Mouse (Mus musculus) thymus, adult 18-20 months (tissue): ENCODE data around the gene Psmc3.

ENCODE experiments used
- DNase-seq, 2 experiments: peaks; one replicate each; pipeline ENCODE4 v3.0.0; 2022; ENCODE audit warnings: mixed read lengths in 2 of 2

The Psmc3 gene

DNA sequence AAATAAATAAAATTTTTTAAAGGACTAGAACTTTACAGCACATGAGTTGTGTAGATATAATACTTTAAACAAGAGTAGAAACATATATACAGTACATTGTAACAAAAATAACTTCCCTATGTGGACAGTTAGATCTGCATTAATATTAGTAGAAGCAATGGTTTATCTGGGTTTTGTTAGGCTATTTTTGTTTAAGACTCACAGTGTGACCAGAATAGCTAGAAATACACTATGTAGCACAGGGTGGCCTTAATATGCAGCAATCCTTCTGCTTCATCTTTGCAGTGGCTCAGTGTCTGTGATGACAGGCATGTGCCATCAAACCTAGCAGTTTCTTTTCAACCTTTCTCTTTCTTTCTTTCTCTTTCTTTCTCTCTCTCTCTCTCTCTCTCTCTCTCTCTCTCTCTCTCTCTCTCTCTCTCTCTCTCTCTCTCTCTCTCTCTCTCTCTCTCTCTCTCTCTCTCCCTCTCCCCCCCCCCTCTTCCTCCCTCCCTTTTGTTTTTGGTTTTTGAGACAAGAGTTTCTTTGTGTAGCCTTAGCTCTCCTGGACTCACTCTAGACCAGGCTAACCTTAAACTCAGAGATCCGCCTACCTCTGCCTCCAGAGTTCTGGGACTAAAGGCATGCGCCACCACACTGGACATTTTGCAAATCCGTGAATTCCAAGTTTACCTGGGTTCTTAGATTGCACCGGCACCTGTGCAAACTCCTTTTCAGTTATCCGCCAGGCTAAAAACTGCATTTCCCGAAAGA, 452 bp upstream of the Psmc3 start:
- DNase-seq, result no peak

DNA sequence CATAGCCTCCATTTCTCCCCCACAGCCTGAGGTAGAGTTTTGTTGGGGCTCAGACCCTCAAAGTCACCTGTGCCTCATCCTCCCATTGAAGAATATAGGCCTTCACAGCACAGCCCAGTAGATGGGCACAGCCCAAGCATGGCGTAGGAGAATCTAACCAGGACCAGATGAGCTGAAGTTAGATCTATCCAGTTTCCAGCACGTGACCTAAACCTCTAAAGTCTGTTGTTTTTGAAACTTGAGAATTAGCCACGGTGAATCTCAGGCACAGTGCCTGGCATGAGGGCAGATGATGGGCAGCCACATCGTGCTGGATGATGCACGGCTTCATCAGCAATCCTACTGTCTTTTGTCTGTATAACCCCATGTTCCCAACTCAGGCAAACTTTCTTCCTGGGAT, 4.6 kb downstream of the Psmc3 start:
- no peak for DNase-seq

GRCm38 (mm10) chr2:91059376-91059775, 5.6 kb downstream of the Psmc3 start:
- no peak for DNase-seq

DNA sequence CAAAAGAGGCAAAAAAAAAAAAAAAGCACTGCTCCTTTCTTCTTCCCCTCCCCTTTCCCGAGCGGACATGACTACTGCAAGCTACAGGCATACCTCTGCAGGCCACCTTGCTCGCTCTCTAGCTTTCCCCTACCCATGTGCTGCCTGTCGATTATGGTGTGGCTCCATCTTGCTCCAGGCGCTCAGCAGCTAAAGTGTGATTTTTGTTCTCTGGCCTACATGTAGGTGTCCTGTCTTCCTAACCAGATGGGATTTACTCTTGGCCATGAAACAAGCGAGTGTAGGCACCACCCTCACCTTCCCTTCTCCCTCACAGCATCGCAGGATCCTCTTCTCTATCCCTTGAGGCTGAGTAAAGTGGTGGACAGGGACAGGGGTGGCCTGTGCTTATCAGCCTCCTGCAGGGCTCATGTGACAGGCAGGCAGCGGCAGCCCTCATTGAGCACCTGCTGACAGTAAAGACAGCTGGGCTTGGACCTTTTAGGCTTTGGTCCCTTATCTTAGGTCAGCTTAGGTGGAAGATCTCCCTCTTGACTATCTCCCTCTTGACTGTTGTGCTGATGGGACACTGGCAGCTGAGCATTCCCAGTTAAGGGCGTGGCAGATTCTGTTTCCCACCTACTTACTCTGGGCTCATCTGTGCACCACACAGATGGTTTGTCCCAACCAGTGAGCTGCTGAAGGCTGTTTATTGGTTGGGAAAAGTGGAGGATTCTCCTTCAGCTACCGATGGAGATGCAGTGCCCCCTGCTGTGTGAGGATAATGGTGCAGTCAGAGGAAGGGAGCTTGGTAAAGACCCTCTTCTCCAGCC, 6.9 kb downstream of the Psmc3 start:
- DNase-seq, result no peak

- no peak for DNase-seq
Measured at GRCm38 (mm10) chr2:91061849-91062481, 8.2 kb downstream of the Psmc3 start.

DNA sequence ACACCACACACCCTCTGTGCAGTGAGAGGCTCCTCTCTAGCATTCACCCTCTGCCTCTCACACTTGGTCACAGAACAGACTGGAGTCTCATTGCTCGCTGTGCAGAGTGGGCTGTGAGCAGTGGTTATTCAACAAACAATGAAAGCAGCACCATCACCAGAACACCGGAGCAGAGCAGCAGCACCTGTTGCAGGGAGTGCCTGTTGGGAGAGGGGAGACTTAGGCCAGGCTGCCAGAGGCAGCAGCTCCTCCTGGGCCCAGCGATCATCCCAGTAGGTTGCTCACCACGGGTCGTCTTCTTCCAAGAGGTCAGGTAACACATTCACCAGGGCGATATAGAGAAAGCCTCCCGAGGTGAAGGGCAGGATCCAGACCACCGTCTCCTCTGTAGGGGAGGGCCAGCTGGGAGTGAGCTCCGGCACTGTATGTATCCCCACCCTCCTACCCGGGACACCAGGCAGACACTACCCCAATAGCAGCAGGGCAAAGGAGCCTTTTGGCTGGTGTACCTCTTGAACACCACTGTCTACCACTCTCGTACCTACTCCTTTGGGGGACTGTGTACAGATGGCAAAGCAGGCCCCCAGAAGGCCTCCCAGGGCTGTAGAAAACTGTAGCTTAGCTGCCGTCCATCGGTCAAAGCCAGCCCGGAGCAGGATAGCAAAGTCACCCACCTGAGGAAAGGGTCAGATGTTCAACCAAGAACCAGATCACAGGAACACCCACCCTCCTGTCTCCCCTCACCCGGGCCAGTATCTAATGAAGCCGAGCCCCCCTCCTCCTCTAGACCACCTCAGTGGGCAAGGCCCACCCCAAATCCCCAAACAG, 9.2 kb downstream of the Psmc3 start:
- DNase-seq, result no peak

DNA sequence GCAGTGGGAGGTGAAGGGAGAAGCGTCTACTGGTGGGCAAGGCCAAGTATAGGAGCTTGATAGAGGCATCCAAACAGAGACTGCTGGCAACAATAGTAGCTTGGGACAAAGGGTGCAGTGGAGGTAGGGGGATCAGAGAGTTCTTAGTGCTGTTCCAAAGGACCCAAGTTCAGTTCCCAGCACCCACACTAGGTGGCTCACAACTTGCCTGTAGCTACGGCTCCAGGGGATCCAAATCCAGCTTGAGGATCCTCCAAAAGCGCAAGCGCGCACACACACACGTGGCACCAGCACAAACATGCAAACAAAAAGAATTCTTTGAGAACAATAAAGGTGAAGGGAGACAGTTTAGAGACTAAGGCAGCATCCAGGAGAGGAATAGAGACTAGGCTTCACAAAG, 10.4 kb downstream of the Psmc3 start:
- DNase-seq, result no peak

DNA sequence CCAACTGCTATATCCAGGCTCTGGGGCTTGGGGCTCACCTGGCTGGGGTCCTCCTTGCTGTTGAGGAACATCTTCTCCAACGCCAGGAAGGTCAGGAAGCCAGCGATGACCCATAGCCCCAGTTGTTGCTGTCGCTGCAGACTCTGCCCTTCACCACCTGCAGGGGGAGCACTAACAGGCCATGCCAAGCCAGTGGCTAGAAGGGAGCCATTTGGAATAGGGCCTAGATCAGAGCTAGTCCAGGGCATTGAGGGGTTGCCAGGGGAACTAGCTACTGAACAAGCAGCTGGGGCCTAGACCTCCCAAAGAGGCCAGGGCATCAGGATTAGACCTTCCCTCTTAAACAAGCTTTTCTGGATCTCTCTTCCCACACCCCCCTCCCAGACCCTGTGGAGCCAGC, 11.7 kb downstream of the Psmc3 start:
- DNase-seq, result no peak

DNA sequence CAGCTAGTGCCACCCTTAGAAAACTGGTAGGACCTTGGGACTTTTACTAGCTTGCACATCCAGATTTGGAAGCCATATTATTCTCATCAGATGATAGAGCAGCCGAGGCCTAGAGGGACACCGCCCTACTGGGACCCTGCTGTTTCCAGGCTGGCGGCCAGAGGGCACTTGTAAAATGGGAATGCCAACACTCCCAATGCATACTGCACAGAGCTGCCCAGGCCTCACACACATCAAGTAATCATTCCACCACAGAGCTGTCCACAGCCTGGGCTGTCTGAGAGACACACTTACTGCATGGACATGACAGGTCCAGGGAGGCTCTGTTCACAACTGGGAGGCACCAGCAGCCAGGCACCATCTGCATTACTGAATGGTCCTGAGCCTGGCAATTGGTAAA, 12.6 kb downstream of the Psmc3 start:
- DNase-seq, result no peak

- no peak for DNase-seq
Measured at GRCm38 (mm10) chr2:91068162-91068871, 14.5 kb downstream of the Psmc3 start.

DNA sequence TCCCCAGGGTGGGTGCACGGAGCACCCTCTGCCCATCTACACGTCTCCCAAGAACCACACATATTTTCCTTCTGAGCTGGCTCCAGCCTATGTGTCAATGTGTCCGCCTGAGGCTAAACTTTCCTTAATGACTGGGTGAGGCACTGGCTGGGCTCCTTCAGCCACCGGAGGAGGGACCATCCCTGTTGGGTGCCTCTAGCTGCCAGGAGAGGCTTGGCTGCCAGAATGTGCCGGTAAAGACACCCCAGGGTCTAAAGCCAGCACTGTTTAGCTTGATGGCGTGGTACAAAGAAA, 15.0 kb downstream of the Psmc3 start:
- no peak for DNase-seq

DNA sequence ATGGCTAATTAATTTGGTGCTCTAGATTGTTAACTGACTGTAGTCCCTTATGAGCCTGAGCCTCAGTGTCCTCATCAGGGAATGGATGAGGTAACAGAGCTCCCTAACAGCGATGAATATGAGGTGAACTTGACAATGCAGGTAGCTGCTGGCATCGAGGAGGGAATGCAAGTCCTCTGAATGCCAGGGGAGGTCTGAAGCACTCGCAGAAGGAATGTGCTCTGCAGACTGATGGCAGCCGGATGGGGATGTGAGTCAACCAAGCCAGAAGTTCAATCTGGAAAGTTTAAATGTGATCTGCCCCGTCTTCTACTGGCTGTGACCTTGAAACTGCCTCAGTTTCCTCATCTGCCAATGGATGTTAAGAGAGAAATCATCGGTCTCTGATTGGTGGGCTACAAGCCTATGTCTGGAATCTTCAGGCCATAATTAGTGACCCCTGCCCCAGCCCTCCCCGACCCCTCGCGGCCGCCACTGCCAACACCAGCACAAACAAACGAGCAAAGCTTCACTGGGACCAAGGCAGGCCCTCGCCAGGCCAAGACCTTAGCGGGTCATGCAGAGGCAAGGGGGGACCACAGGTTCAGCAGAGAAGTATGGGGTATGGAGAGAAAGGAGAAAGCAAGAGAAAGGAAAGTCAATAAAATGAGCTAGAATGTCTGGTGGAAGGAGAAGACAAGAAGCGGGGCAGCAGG, 15.6 kb downstream of the Psmc3 start:
- DNase-seq, result no peak

DNA sequence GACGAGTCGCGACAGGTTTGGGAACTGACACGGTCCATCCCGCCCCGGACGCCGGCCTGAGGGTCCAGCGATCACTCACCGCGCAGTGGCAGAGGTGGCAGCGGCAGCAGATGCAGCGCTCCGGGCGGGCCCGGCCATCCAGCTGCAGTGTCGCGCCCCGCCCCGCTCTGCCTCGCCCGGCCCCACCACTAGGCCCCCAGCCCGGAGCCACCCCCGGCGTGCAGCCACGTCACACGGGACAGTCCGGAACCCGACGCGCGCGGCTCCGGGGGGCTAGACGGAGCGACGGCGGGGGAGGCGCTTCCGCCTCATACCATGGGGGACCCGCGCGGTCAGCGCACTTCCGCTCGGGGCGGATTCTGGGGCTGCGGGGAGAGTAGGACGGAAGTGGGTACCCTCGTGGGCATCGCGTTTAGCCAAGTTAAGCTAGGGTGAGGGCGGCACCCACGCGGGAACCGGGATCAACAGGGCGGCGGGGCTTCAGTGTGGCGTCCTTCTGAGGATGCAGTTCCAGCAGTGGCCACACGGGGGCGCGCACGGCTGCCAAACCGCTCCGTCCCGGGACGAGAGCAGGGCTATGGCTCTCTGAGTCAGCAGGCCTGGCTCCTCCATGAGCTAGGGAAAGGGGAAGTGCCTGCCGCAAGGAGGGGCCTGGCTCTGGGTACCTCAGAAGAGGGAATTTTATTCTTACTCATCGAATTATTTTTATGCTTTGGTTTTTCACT, 16.4 kb downstream of the Psmc3 start, which contains the start of gene Slc39a13:
Gene Slc39a13 (minus strand): TSS at position 342 of the 725 bp plus-strand sequence.
- DNase-seq, result peak; percentile 93 to 94

DNA sequence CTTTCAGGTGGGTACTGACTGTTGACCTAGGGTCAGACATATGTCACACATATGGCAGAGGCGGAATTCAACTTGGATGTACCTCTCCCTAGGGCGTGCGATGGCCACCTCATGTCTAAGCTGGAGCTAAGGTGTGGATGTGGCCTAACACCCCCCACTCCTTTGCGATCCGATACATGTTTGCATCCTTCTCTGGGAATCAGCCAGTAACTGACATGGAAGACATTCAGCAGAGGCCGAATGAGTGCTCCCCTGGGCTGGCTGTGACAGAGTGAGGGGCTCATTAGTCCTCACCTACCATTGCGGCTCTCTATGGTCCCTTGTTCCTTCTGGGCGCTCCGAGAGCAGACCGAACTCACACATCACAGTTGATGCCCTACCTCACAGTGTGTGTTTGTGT, 17.2 kb downstream of the Psmc3 start:
- DNase-seq, result no peak

- DNase-seq, result no peak
Measured at GRCm38 (mm10) chr2:91072092-91072491, 18.3 kb downstream of the Psmc3 start.

GRCm38 (mm10) chr2:91077957-91078313, 24.1 kb downstream of the Psmc3 start:
- no peak for DNase-seq

GRCm38 (mm10) chr2:91078314-91079025, 24.7 kb downstream of the Psmc3 start:
- no peak for DNase-seq

DNA sequence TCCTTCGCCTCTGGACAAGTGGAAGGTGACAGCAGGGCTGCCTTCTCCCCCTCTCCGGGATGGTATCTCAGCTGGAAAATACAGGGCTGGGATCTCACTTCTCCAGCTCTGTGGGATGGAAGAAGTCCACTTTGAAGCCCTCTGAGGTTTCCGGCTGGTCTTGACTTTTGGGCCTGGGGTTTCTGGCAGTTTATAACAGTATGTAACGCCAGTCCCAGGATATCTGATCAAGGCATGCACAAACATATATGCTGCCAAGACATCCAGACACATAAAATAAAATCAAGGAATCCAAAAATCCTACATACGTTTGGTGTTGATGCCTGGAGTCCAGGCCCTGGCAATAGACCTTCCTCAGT, 25.2 kb downstream of the Psmc3 start:
- no peak for DNase-seq

- no peak for DNase-seq
Measured at GRCm38 (mm10) chr2:91080784-91081513, 27.1 kb downstream of the Psmc3 start.
